Comparison of ENCODE assay signal across 17 mouse cellular contexts in genomic region chr17:72787886-72788436, GRCm38 (mm10). TPM values are rescaled to one million over a fixed set of nuclear protein-coding genes. Genes with fewer than 3 reads are reported as not detected.
DNase-seq lines count a peak whose midpoint lies in the region; ATAC-seq lines count a peak whose summit lies in the region.
"Had no signal": no experiment of that assay in that cellular context is flagged by ENCODE, and none has a peak within 500 bp of the region (broad histone marks: within the 10 kb centered on the region; RNA-seq: fewer than 3 reads in every experiment).

No protein-coding gene starts in this region.

- H3K4me3 ChIP-seq in heart, embryonic 15.5 days: no peak overlapping the region
- H3K4me3 ChIP-seq: hindbrain, embryonic 13.5 days; neural tube, embryonic 13.5 days had no signal

- H3K36me3 ChIP-seq in heart, embryonic 15.5 days: no peaks in the 10 kb centered on the region
- H3K36me3 ChIP-seq: hindbrain, embryonic 13.5 days; neural tube, embryonic 13.5 days had no signal

- peak overlapping the region; percentile 37 for H3K27ac ChIP-seq in heart, embryonic 15.5 days
- H3K27ac ChIP-seq: hindbrain, embryonic 13.5 days; neural tube, embryonic 13.5 days had no signal

- peak overlapping the region; percentile 9 for H3K4me2 ChIP-seq in heart, embryonic 15.5 days
- H3K4me2 ChIP-seq: hindbrain, embryonic 13.5 days; neural tube, embryonic 13.5 days had no signal

- ATAC-seq in heart, embryonic 15.5 days (replicated peaks; ENCODE audit: insufficient number of reproducible peaks, insufficient read depth, low FRiP score, low read depth): no peak; the same call in 1 of the 2 replicates
- ATAC-seq: forebrain, embryonic 16.5 days; intestine, postnatal 0 days had no signal

- peaks cover 5% of the 10 kb centered on the region; the same call in 1 of the 2 replicates for H3K27me3 ChIP-seq in heart, embryonic 15.5 days
- H3K27me3 ChIP-seq: neural tube, embryonic 13.5 days had no signal

- H3K9ac ChIP-seq in heart, embryonic 15.5 days: no peak overlapping the region
- H3K9ac ChIP-seq: hindbrain, embryonic 13.5 days; neural tube, embryonic 13.5 days had no signal

- 38% methylated on average over 6 of the region's 6 CpGs for WGBS in heart, embryonic 15.5 days

- no peaks in the 10 kb centered on the region for H3K9me3 ChIP-seq in heart, embryonic 15.5 days (replicated peaks)
- H3K9me3 ChIP-seq: hindbrain, embryonic 13.5 days; neural tube, embryonic 13.5 days had no signal

- intact Hi-C loops in heart, postnatal 10 days (cut with DNase I): no loop called here

- no peak for DNase-seq in heart, postnatal 4 days
- DNase-seq in lung, postnatal 36 days: peak; percentile 40
- no peak for DNase-seq in lung, postnatal 4 days
- DNase-seq in heart, postnatal 10 days: peak; percentile 6 to 11
- no peak for DNase-seq in adrenal gland, adult (ENCODE audit: inconsistent age in 2 of 2, low spot score in 1 of 2)
- no peak for DNase-seq in spleen, postnatal 14 days (ENCODE audit: low spot score in 2 of 2)
- DNase-seq: adrenal gland, postnatal 25 days; cerebellum, postnatal 25 days; gastrocnemius, postnatal 14 days; kidney, postnatal 14 days; spleen, adult 18-20 months; thymus, postnatal 14 days had no signal

- peaks cover 12% of the 10 kb centered on the region for H3K4me1 ChIP-seq in heart, embryonic 15.5 days (replicated peaks)
- H3K4me1 ChIP-seq: hindbrain, embryonic 13.5 days; neural tube, embryonic 13.5 days had no signal

RNA-seq across cellular contexts. Expression of gene Ypel5, which starts 48.3 kb away (rescaled TPM):
- polyA plus RNA-seq in heart, embryonic 15.5 days (2015; fragmentation: Nextera tagmentation; extraction: Ambion mirVana): 64.3 and 67.7 TPM in 2 replicates
- total RNA-seq in heart, postnatal 4 days (2021): 10 to 100 TPM; 36.3 to 38.4 TPM
- total RNA-seq in heart, postnatal 10 days (2021): 10 to 100 TPM; 38.4 to 46.2 TPM

Comparison
In these comparisons a context has a peak if more than half of its experiments do, and no peak if none do; other contexts are left out.
1. DNase-seq: peak in lung, postnatal 36 days (single experiment) and heart, postnatal 10 days (2 of 2); none in heart, postnatal 4 days (single experiment), lung, postnatal 4 days (0 of 2), adrenal gland, adult (0 of 2) and spleen, postnatal 14 days (0 of 2).